In the genomic region with DNA sequence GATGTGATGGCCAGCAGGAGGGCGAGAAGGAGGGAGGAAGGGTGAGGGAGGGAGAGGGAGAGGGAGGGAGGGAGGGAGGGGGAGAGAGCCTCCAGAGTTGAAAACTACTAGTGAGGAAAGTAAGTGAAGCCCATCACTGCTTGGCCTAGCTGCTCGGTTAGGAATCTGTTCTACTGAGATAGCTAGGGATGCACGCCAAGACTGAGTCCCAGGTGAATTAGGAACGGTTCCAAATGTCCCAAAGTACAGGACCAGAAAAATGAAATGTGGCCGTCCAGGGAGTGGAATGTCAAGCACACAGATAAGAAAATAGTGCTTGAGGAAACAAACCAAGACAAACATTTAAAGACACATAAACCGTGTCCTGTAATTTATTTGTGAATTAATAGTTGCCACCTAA, we compare ENCODE assay signal across 14 mouse cellular contexts.
"Had no signal": no experiment of that assay in that cellular context is flagged by ENCODE, and none has a peak within 500 bp of the region (broad histone marks: within the 10 kb centered on the region; RNA-seq: fewer than 3 reads in every experiment).

No protein-coding gene starts in this region.

- H3K27ac ChIP-seq: kidney, embryonic 15.5 days; limb, embryonic 10.5 days; limb, embryonic 13.5 days; liver, embryonic 13.5 days; stomach, embryonic 15.5 days had no signal

- H3K27me3 ChIP-seq: kidney, embryonic 15.5 days; limb, embryonic 13.5 days; liver, embryonic 13.5 days; stomach, embryonic 15.5 days had no signal

- H3K4me3 ChIP-seq: kidney, embryonic 15.5 days; limb, embryonic 10.5 days; limb, embryonic 13.5 days; liver, embryonic 13.5 days; stomach, embryonic 15.5 days had no signal

- DNase-seq: kidney, postnatal 10 days; kidney, postnatal 4 days; liver; liver, embryonic 13.5 days; lung, adult 2 months; lung, postnatal 14 days; lung, postnatal 4 days; midbrain, embryonic 14.5 days; spleen, adult 18-20 months; thymus, postnatal 25 days had no signal

- H3K4me1 ChIP-seq: liver, embryonic 13.5 days; stomach, embryonic 15.5 days had no signal
